Mouse (Mus musculus): ENCODE measurements around the gene Tbc1d9. TPM values are rescaled to one million over a fixed set of nuclear protein-coding genes. Genes with fewer than 3 reads are reported as not detected.

Gene Tbc1d9
- polyA plus RNA-seq, 1 experiment from 2014 or later: 1.4 TPM

DNA sequence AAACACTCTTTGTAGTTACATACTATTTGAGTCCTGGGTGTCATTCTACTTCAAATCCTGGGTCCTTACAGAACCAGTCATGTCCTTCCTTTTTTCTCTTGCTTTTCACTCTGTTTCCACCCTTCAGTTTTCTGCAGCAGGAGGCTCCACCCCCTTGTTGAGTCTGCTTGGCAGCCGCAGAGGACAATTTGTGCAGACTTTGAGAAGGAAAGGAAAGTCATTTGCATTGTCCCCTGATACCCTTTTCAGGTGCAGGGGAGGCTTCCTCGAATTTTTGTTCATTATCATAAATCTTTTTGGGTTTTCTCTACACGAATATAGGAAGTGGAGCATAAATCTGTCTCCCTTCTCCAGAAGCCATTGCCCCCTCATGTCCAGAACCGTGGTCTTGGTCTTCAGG is 12.7 kb upstream of the Tbc1d9 start:
- Histone ChIP-seq H3K9me3 (ENCODE audit: control insufficient read depth, low read length) (no peaks in the 10 kb centered on the region), H3K4me1 (replicated peaks; ENCODE audit: control insufficient read depth, insufficient read depth, low read length) (0 out of 2 replicates have a peak, but pooled peaks cover 2% of the 10 kb centered on the region), H3K36me3 (ENCODE audit: control insufficient read depth, insufficient read depth, low read length) (no peaks in the 10 kb centered on the region), H3K4me2 (ENCODE audit: low read depth, low read length) (no peak overlapping the region), H3K27me3 (ENCODE audit: control insufficient read depth, insufficient read depth, low read depth, low read length) (no peaks in the 10 kb centered on the region), H3K9ac (ENCODE audit: low read length) (no peak overlapping the region), H3K4me3 (ENCODE audit: low read length) (no peak overlapping the region), H3K27ac (ENCODE audit: low read length) (no peak overlapping the region)
- WGBS: 48% methylated on average over 4 of the region's 4 CpGs
- ATAC-seq (ENCODE audit: low read depth): no peak

DNA sequence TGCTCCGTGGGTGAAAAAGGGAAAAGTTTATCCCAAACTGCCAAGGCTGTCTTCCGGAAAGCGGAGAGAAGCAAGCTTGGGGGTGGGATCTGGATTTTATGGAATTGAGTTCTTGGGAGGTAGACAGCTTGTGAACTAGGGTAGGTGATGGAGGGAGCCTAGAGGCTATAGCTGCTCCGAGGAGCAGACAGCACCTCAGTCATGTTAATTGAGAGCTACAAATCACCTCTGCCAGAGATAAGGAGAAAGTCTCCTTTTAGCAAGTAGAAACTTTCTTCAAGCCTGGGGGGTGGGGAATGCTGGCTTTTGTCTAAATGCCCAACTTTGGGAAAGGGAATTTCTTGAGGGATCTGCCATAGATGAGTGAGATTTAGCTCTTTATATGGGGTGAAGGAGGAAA is 10.0 kb upstream of the Tbc1d9 start:
- no peak overlapping the region for H3K9ac ChIP-seq (ENCODE audit: low read length)
- no peaks in the 10 kb centered on the region for H3K9me3 ChIP-seq (ENCODE audit: control insufficient read depth, low read length)
- H3K36me3 ChIP-seq (ENCODE audit: control insufficient read depth, insufficient read depth, low read length): no peaks in the 10 kb centered on the region
- 0 out of 2 replicates have a peak, but pooled peaks cover 2% of the 10 kb centered on the region for H3K4me1 ChIP-seq (replicated peaks; ENCODE audit: control insufficient read depth, insufficient read depth, low read length)
- no peak overlapping the region for H3K27ac ChIP-seq (ENCODE audit: low read length)
- no peak overlapping the region for H3K4me3 ChIP-seq (ENCODE audit: low read length)
- no peak overlapping the region for H3K4me2 ChIP-seq (ENCODE audit: low read depth, low read length)
- H3K27me3 ChIP-seq (ENCODE audit: control insufficient read depth, insufficient read depth, low read depth, low read length): no peaks in the 10 kb centered on the region
- 20% methylated on average over 4 of the region's 4 CpGs for WGBS
- ATAC-seq (ENCODE audit: low read depth): no peak

DNA sequence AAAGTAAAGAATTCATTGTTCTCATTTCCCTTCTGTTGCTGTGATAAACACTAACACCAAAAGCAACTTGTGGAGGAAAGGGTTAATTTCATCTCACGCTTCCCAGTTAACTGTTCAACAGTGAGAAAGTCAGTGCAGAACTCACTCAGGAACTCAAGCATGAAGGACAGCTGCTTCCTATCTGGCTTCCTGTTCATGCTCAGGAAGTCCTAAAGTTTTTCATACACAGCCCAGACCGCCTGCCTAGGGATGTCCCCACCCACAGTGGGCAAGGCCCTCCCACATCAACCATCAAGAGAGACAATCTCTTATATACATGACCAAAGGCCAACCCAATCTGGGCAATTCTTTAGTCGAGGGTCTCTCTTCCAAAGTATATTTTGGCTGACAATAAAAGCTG is 6.2 kb upstream of the Tbc1d9 start:
- H3K36me3 ChIP-seq (ENCODE audit: control insufficient read depth, insufficient read depth, low read length): no peaks in the 10 kb centered on the region
- H3K4me2 ChIP-seq (ENCODE audit: low read depth, low read length): no peak overlapping the region
- 46% methylated on average over 3 of the region's 3 CpGs for WGBS
- H3K4me3 ChIP-seq (ENCODE audit: low read length): no peak overlapping the region
- H3K27ac ChIP-seq (ENCODE audit: low read length): no peak overlapping the region
- H3K9ac ChIP-seq (ENCODE audit: low read length): no peak overlapping the region
- no peaks in the 10 kb centered on the region for H3K27me3 ChIP-seq (ENCODE audit: control insufficient read depth, insufficient read depth, low read depth, low read length)
- H3K4me1 ChIP-seq (replicated peaks; ENCODE audit: control insufficient read depth, insufficient read depth, low read length): 0 out of 2 replicates have a peak, but pooled peaks cover 2% of the 10 kb centered on the region
- 0 out of 2 replicates have a peak, but pooled peaks have one; percentile 31 for ATAC-seq (ENCODE audit: low read depth)
- H3K9me3 ChIP-seq (ENCODE audit: control insufficient read depth, low read length): no peaks in the 10 kb centered on the region

DNA sequence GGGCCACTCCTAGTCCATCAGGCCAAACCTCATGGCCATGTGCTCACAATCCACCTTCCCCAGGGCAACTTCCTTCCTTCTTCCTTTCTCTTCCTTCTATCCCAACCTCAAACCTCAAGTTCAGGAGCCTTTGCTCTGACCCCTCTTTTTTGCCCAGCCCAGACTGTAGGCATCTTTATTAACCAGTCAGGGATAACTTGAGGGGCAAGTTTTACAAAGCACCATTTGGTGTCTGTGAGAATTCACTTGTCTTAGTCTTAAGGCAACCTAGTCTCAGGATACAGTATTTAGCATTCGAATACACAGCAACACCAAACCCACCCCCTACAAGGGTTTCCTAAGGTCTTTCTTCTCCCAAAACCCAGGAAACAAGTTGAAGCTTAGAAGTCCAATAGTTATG is 5.5 kb upstream of the Tbc1d9 start:
- H3K4me2 ChIP-seq (ENCODE audit: low read depth, low read length): no peak overlapping the region
- no peak overlapping the region for H3K9ac ChIP-seq (ENCODE audit: low read length)
- H3K27ac ChIP-seq (ENCODE audit: low read length): no peak overlapping the region
- H3K4me3 ChIP-seq (ENCODE audit: low read length): no peak overlapping the region
- ATAC-seq (ENCODE audit: low read depth): no peak
- 64% methylated on average over 1 of the region's 1 CpGs for WGBS
- no peaks in the 10 kb centered on the region for H3K27me3 ChIP-seq (ENCODE audit: control insufficient read depth, insufficient read depth, low read depth, low read length)
- 0 out of 2 replicates have a peak, but pooled peaks cover 2% of the 10 kb centered on the region for H3K4me1 ChIP-seq (replicated peaks; ENCODE audit: control insufficient read depth, insufficient read depth, low read length)
- no peaks in the 10 kb centered on the region for H3K9me3 ChIP-seq (ENCODE audit: control insufficient read depth, low read length)
- no peaks in the 10 kb centered on the region for H3K36me3 ChIP-seq (ENCODE audit: control insufficient read depth, insufficient read depth, low read length)

DNA sequence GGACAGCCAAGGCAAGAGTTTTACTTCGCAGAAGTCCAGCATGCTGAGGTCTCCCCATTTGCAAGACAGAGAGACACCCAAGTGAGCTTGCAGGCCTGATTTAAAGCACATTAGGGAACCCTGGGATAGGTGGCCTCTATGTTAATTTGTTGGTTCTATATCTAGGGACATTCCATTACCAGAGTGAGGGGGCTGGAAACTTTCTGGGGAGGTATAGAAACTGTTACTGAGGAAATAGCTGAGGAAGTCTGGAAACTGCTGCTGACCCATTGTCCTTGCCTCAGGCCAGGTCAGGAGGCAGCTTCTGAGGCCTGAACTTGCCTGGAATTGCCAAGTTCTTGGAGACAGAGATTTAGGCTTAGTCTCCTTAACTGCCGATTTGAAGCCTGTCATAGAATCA is 4.5 kb upstream of the Tbc1d9 start:
- peaks cover 5% of the 10 kb centered on the region; the same call in 1 of the 2 replicates for H3K4me1 ChIP-seq (replicated peaks; ENCODE audit: control insufficient read depth, insufficient read depth, low read length)
- ATAC-seq (ENCODE audit: low read depth): no peak
- no peak overlapping the region for H3K27ac ChIP-seq (ENCODE audit: low read length)
- WGBS: 69% methylated on average over 2 of the region's 2 CpGs
- H3K36me3 ChIP-seq (ENCODE audit: control insufficient read depth, insufficient read depth, low read length): no peaks in the 10 kb centered on the region
- no peak overlapping the region for H3K4me3 ChIP-seq (ENCODE audit: low read length)
- no peak overlapping the region for H3K4me2 ChIP-seq (ENCODE audit: low read depth, low read length)
- no peaks in the 10 kb centered on the region for H3K27me3 ChIP-seq (ENCODE audit: control insufficient read depth, insufficient read depth, low read depth, low read length)
- H3K9me3 ChIP-seq (ENCODE audit: control insufficient read depth, low read length): no peaks in the 10 kb centered on the region
- H3K9ac ChIP-seq (ENCODE audit: low read length): no peak overlapping the region

DNA sequence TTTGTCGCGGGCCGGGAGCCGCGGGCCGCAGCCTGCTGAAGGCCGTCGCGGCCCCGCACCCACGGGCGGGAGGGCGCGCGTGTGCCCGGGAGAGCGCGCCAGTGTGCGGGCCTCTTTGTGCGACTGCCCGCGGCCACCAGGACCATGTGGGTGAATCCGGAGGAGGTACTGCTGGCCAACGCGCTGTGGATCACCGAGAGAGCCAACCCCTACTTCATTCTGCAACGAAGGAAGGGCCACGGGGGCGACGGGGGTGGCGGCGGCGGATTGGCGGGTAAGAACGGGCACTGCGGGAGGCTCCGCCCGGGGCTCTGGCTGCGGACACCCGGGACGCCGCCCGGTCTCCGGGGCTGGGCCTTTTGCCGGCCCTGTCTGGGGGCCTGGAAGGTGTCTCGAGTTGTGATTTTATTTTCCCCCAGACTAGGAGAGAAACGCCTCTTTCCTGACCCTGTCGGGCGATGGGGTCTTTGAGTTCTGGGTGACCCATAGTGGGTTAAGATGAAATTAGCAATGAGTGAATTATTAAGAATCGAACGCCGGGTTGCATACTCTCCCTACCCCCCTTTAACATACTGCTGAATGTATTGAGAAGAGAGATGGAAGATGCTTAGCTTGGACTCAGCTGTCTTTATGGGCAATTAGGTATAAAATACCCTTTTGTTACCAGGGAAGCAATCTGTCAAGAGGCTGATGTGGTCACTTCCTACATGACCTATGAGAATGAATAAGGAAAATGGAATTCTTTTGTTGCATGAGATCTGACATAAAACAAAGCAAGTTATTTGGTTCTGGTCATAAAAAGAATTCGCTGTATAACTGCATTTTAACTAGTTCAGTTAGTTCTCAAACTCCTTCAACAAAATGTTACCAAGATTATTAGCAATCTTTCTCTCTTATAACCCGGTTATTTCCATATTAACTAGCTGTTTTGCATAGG is 1.0 kb downstream of the Tbc1d9 start, which contains the start of gene Gm10645:
Gm10645 (minus strand) TSS at position 240 of the 937 bp plus-strand sequence.
- Histone ChIP-seq H3K9ac (ENCODE audit: low read length) (peak within 1 kb of the TSS; percentile 85), H3K4me1 (replicated peaks; ENCODE audit: control insufficient read depth, insufficient read depth, low read length) (peaks cover 8% of the 10 kb centered on the region; the same call in 1 of the 2 replicates), H3K4me3 (ENCODE audit: low read length) (peak within 1 kb of the TSS; percentile 71), H3K36me3 (ENCODE audit: control insufficient read depth, insufficient read depth, low read length) (no peaks in the 10 kb centered on the region), H3K27ac (ENCODE audit: low read length) (peak within 1 kb of the TSS; percentile 75), H3K27me3 (ENCODE audit: control insufficient read depth, insufficient read depth, low read depth, low read length) (no peaks in the 10 kb centered on the region; the same call in 1 of the 2 replicates), H3K4me2 (ENCODE audit: low read depth, low read length) (peak within 1 kb of the TSS; percentile 74), H3K9me3 (ENCODE audit: control insufficient read depth, low read length) (no peaks in the 10 kb centered on the region)
- peak; percentile 61 for ATAC-seq (ENCODE audit: low read depth)
- WGBS: 4% methylated on average over 36 of the region's 54 CpGs

DNA sequence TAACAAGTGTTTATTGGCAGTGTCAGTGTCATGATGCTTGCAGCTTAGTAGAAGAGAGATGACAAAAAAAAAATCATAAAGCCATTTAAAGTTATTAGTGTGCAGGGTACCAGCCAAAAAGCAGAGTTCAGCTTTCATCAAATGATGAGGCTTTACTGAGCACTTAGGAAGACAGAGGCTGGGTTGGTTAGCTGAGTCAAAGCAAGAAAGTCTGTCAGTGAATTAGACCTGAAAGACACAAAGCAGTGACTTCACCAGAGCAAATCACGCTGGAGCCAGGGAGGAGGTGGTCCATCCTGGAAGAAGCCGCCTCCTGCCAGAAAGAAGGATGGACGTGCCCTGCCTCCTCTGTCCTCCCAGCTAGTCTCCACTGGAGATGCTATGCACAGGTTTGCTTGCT is 2.8 kb downstream of the Tbc1d9 start:
- Histone ChIP-seq H3K4me2 (ENCODE audit: low read depth, low read length) (no peak overlapping the region), H3K9ac (ENCODE audit: low read length) (no peak overlapping the region), H3K36me3 (ENCODE audit: control insufficient read depth, insufficient read depth, low read length) (no peaks in the 10 kb centered on the region), H3K27me3 (ENCODE audit: control insufficient read depth, insufficient read depth, low read depth, low read length) (no peaks in the 10 kb centered on the region; the same call in 1 of the 2 replicates), H3K4me1 (replicated peaks; ENCODE audit: control insufficient read depth, insufficient read depth, low read length) (peaks cover 8% of the 10 kb centered on the region; the same call in 1 of the 2 replicates), H3K4me3 (ENCODE audit: low read length) (no peak overlapping the region), H3K27ac (ENCODE audit: low read length) (no peak overlapping the region), H3K9me3 (ENCODE audit: control insufficient read depth, low read length) (no peaks in the 10 kb centered on the region)
- WGBS: 66% methylated on average over 3 of the region's 3 CpGs
- ATAC-seq (ENCODE audit: low read depth): no peak

GRCm38 (mm10) chr8:83169127-83169526 is 4.0 kb downstream of the Tbc1d9 start:
- H3K4me2 ChIP-seq (ENCODE audit: low read depth, low read length): no peak overlapping the region
- peaks cover 8% of the 10 kb centered on the region; the same call in 1 of the 2 replicates for H3K4me1 ChIP-seq (replicated peaks; ENCODE audit: control insufficient read depth, insufficient read depth, low read length)
- no peak overlapping the region for H3K27ac ChIP-seq (ENCODE audit: low read length)
- H3K27me3 ChIP-seq (ENCODE audit: control insufficient read depth, insufficient read depth, low read depth, low read length): no peaks in the 10 kb centered on the region; the same call in 1 of the 2 replicates
- no peaks in the 10 kb centered on the region for H3K36me3 ChIP-seq (ENCODE audit: control insufficient read depth, insufficient read depth, low read length)
- 72% methylated on average over 3 of the region's 3 CpGs for WGBS
- ATAC-seq (ENCODE audit: low read depth): no peak
- no peak overlapping the region for H3K9ac ChIP-seq (ENCODE audit: low read length)
- no peak overlapping the region for H3K4me3 ChIP-seq (ENCODE audit: low read length)
- H3K9me3 ChIP-seq (ENCODE audit: control insufficient read depth, low read length): no peaks in the 10 kb centered on the region

- 84% methylated on average over 2 of the region's 2 CpGs for WGBS
These were observed 4.6 kb downstream of the Tbc1d9 start for GRCm38 (mm10) chr8:83169709-83170108.

More at GRCm38 (mm10) chr8:83169709-83170108, 4.6 kb downstream of the Tbc1d9 start:
- H3K9me3 ChIP-seq (ENCODE audit: control insufficient read depth, low read length): no peaks in the 10 kb centered on the region
- no peak for ATAC-seq (ENCODE audit: low read depth)
- H3K4me2 ChIP-seq (ENCODE audit: low read depth, low read length): no peak overlapping the region
- peaks cover 8% of the 10 kb centered on the region; the same call in 1 of the 2 replicates for H3K4me1 ChIP-seq (replicated peaks; ENCODE audit: control insufficient read depth, insufficient read depth, low read length)
- H3K4me3 ChIP-seq (ENCODE audit: low read length): no peak overlapping the region
- H3K36me3 ChIP-seq (ENCODE audit: control insufficient read depth, insufficient read depth, low read length): no peaks in the 10 kb centered on the region
- no peak overlapping the region for H3K9ac ChIP-seq (ENCODE audit: low read length)
- H3K27me3 ChIP-seq (ENCODE audit: control insufficient read depth, insufficient read depth, low read depth, low read length): no peaks in the 10 kb centered on the region; the same call in 1 of the 2 replicates
- no peak overlapping the region for H3K27ac ChIP-seq (ENCODE audit: low read length)

Data from lung, embryonic 16.5 days (tissue).